Mouse (Mus musculus) heart, adult 9 months (tissue): ENCODE measurements around the gene 4930467E23Rik.
A peak's percentile ranks its signal among the peaks of the same experiment; 100 is the strongest.
"Not testable (repeated sequence)": the region's sequence is repeated elsewhere in the genome, so short reads cannot be mapped to it uniquely, and the experiment has no call there.

ENCODE experiments used
- DNase-seq, 2 experiments: peaks; one replicate each; pipeline ENCODE4 v3.0.0; 2022; ENCODE audit warnings: low spot score in 2 of 2

Gene 4930467E23Rik

GRCm38 (mm10) chr8:19729276-19729675 lies at the start of gene 4930467E23Rik:
Gene 4930467E23Rik, plus strand, starts transcription at chr8:19729576.
- not testable (repeated sequence) for DNase-seq

GRCm38 (mm10) chr8:19682311-19682710 lies 47.1 kb upstream of the 4930467E23Rik start:
- not testable (repeated sequence) for DNase-seq

DNA sequence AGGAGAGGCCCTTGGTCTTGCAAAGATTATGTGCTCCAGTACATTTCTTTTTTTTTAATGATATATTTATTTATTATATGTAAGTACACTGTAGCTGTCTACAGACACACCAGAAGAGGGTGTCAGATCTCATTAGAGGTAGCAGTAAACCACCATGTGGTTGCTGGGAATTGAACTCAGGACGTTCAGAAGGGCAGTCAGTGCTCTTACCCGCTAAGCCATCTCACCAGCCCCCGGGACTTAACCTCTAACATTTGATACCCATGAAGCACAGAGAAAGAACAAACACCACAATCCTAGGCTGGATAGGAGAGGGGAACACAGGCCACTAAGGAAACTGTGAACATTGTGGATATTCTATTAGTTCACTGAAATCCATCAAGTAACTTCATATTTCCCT lies 43.9 kb upstream of the 4930467E23Rik start:
- not testable (repeated sequence) for DNase-seq

DNA sequence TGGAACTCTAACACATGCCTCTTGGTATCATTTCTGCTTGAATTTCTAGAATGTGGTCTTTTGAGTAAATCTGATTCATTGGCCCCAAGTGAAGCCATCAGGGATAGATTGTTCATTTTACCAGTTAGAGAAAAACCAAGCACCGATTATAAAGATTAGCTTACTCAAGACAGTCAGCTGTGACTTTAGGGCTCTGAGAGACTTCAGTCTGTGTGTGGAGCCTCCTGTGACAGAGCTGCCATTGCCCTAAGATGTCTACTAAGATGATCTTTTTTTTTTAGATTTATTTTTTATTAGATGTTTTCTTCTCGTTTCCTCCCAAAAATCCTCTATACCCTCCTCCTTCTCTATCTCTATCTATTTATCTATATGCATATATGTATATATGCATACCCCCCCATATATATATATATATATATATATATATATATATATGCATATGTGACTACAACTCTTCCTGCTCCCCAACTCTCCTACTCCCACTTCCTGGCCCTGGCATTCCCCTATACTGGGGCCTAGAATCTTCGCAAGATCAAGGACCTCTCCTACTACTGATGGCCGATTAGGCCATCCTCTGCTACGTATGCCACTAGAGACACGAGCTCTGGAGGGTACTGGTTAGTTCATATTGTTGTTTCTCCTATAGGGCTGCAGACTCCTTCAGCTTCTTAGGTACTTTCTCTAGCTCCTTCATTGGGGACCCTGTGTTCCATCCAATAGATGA lies 40.4 kb upstream of the 4930467E23Rik start:
- not testable (repeated sequence) for DNase-seq

- DNase-seq, result not testable (repeated sequence)
These were observed 39.6 kb upstream of the 4930467E23Rik start for GRCm38 (mm10) chr8:19689745-19690144.

GRCm38 (mm10) chr8:19691421-19691820 lies 38.0 kb upstream of the 4930467E23Rik start:
- not testable (repeated sequence) for DNase-seq

- not testable (repeated sequence) for DNase-seq
These were observed 31.8 kb upstream of the 4930467E23Rik start for GRCm38 (mm10) chr8:19697497-19698077.

GRCm38 (mm10) chr8:19698123-19698522 lies 31.3 kb upstream of the 4930467E23Rik start:
- not testable (repeated sequence) for DNase-seq

- peak in 1 of 2 experiments; percentile 53 for DNase-seq
These were observed 30.7 kb upstream of the 4930467E23Rik start for GRCm38 (mm10) chr8:19698722-19699121.

GRCm38 (mm10) chr8:19701326-19701725 lies 28.1 kb upstream of the 4930467E23Rik start:
- not testable (repeated sequence) for DNase-seq

GRCm38 (mm10) chr8:19702276-19702675 lies 27.1 kb upstream of the 4930467E23Rik start:
- DNase-seq, result not testable (repeated sequence)

DNA sequence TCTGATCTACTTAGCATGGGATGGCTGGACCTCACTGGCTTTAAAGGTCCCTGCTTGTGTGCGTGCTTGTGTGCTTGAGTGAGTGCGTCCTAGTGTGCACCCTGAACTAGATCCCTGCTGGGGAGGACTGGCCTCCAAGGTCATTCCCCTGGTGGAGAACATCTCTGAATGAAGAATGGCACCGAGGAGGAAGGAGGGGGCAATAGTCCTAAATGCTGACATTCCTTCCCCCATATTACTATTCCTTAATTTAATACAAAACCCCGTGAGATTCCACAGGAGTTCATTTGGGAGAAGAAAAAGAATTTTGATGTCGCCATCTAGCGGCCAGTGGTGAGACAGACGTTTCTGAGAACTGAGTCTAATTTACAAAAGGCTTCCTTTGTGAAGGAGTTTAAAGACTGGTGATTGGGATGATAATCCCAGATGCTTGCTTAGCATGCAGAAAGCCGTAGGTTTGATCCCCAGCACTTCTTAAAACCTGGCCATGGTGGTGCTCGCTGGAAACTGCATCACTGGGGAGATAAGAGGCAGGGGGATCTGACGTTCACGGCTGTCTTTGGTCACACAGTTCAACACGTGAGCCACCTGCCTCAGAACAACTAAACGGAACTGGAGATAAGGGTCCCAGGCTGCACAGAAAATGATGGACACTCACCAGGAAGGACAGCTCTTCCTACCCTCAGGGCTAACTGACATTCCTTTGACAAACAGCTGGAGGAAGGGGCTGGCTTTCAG lies 26.2 kb upstream of the 4930467E23Rik start:
- DNase-seq, result peak; percentile 69 to 73

- DNase-seq, result not testable (repeated sequence)
These were observed 25.5 kb upstream of the 4930467E23Rik start for GRCm38 (mm10) chr8:19703906-19704305.

DNA sequence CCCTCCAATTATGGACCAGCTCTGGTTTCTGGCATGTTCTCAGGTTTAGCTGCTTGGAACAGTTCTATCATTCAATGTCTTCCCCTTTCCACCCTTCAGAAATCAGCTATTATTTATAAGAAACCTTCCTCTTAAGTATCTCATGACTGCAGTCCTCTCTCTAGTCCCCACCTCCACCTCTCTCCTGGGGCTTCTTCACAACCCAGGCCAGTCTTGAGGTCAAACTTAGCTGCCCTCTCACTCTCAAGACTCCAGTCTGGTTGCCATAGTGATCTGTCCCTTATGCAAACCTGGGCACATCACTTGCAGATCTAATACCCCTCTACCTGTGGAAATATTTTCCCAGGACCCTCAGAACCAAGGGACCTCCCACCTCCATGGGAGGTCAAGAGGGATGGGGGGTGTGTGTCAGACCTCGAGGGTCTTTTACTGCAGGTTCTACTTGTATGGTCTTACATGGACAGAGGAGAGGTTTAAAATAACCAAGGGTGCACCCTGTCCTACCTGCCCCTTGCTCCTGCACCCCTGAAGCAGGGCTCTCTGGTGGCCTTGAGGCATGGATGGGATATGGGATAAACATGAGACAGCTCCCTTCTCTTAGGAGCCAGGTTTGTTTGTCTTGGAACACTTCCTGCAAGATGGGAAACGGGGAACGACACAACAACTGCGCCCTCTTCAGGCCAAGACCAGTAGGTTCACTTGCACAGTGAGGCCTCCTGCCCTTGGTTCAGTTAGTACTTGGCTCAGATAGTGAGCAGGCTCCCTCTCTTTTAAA lies 24.7 kb upstream of the 4930467E23Rik start:
- peak in 1 of 2 experiments; percentile 57 for DNase-seq

GRCm38 (mm10) chr8:19705216-19705600 lies 24.2 kb upstream of the 4930467E23Rik start:
- not testable (repeated sequence) for DNase-seq

- DNase-seq, result not testable (repeated sequence)
These were observed 23.2 kb upstream of the 4930467E23Rik start for GRCm38 (mm10) chr8:19706101-19706725.

GRCm38 (mm10) chr8:19706918-19707760 lies 22.2 kb upstream of the 4930467E23Rik start:
- DNase-seq, result peak; percentile 73 to 77

DNA sequence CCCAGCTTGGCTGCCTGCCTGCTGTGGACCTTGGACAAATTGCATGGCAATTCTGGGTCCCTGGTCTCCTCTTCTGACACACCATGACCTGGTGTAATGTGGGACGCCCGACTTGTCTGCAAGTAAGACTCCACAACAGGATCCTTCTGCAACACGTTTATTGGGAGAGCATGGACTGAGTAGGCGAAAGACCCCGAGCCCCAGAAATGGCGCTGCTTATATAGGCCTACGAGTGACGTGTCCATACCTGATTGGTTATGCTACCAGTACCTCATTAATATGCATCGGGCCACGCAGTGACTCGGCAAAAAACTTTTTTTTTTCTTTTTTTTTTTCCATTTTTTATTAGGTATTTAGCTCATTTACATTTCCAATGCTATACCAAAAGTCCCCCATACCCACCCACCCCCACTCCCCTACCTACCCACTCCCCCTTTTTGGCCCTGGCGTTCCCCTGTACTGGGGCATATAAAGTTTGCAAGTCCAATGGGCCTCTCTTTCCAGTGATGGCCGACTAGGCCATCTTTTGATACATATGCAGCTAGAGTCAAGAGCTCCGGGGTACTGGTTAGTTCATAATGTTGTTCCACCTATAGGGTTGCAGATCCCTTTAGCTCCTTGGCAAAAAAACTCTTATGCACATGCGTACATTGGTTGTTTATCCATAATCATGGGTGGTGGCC lies 21.5 kb upstream of the 4930467E23Rik start:
- DNase-seq, result not testable (repeated sequence)

- DNase-seq, result not testable (repeated sequence)
These were observed 20.4 kb upstream of the 4930467E23Rik start for GRCm38 (mm10) chr8:19708976-19709375.

- DNase-seq, result peak; percentile 5 to 43
These were observed 19.9 kb upstream of the 4930467E23Rik start for GRCm38 (mm10) chr8:19709488-19709887.
